ENCODE assay signal across 7 mouse cellular contexts in genomic region chr10:95139645-95140044, GRCm38 (mm10).
A peak's percentile ranks its signal among the peaks of the same experiment; 100 is the strongest.
DNase-seq lines count a peak whose midpoint lies in the region; ATAC-seq lines count a peak whose summit lies in the region.

No protein-coding gene starts in this region.

- ATAC-seq in erythroid progenitor cell, adult 5-6 weeks (replicated peaks; ENCODE audit: low FRiP score, poor library complexity, severe bottlenecking), result no peak

- peak; percentile 92 for DNase-seq in ovary, adult 18-20 months (ENCODE audit: low spot score)
- no peak for DNase-seq in ovary, postnatal 10 days (ENCODE audit: low spot score)
- peak; percentile 60 for DNase-seq in gastrocnemius, postnatal 10 days
- peak; percentile 59 for DNase-seq in heart, postnatal 4 days
- DNase-seq in testis, postnatal 10 days (ENCODE audit: low spot score), result peak; percentile 46
- DNase-seq in kidney, postnatal 14 days, result no peak

Comparison
In these comparisons a context has a peak if more than half of its experiments do, and no peak if none do; other contexts are left out.
1. DNase-seq: peak in ovary, adult 18-20 months (single experiment), gastrocnemius, postnatal 10 days (single experiment), heart, postnatal 4 days (single experiment) and testis, postnatal 10 days (single experiment); none in ovary, postnatal 10 days (single experiment) and kidney, postnatal 14 days (single experiment).